Mouse (Mus musculus) heart, postnatal 0 days (tissue): ENCODE measurements around the gene Cenpu.

Source experiments
- CTCF ChIP-seq: IDR thresholded peaks from 2 replicates; pipeline ENCODE4 v1.5.1; 2016; ENCODE audit warnings: antibody characterized with exemption, control low read depth, low read depth
- EP300 ChIP-seq: IDR thresholded peaks from 2 replicates; pipeline ENCODE4 v1.6.1; 2016; ENCODE audit warnings: antibody characterized with exemption, low read depth

GRCm38 (mm10) chr8:46526821-46527220 lies 25.0 kb upstream of the Cenpu start:
- TF ChIP-seq EP300: no peak
- TF ChIP-seq CTCF: no peak
